Mouse (Mus musculus): ENCODE results near the gene Trip12.

GRCm38 (mm10) chr1:84864645-84865044, 24.3 kb upstream of the Trip12 start:
- TF ChIP-seq POLR2A (IDR thresholded peaks at IDR 0.05; ENCODE audit: borderline replicate concordance, low read depth, low read length), result no peak
- no peak for TF ChIP-seq CTCF (IDR thresholded peaks at IDR 0.05; ENCODE audit: low read depth, low read length)

Data from bone marrow macrophage, adult 2 months (primary cell).